Mouse (Mus musculus) cortical plate, adult 2 months (tissue): ENCODE results near the gene Gm43738. TPM values are rescaled to one million over a fixed set of nuclear protein-coding genes. Genes with fewer than 3 reads are reported as not detected.
"Not testable (repeated sequence)": the region's sequence is repeated elsewhere in the genome, so short reads cannot be mapped to it uniquely, and the experiment has no call there.

Source experiments
- H3K27ac ChIP-seq: fragments of 200-500 bp; 2 replicates; pipeline ENCODE4 v1.5.1; 2012; ENCODE audit warnings: low read length, control low read depth, inconsistent platforms; ENCODE audit not compliant: insufficient read depth
- H3K4me1 ChIP-seq: fragments of 200-500 bp; 2 replicates; pipeline ENCODE4 v1.6.1; 2011; ENCODE audit warnings: low read length; ENCODE audit not compliant: control insufficient read depth, insufficient read depth
- H3K4me3 ChIP-seq: fragments of 200-500 bp; 2 replicates; pipeline ENCODE4 v1.5.1; 2011; ENCODE audit warnings: mild to moderate bottlenecking, low read length, control low read depth; ENCODE audit not compliant: insufficient read depth
- CTCF ChIP-seq: fragments of 200-500 bp; IDR thresholded peaks from 2 replicates; pipeline ENCODE4 v1.5.1; 2011; ENCODE audit warnings: mild to moderate bottlenecking, control low read depth, low read length; ENCODE audit not compliant: insufficient read depth; ENCODE audit errors: extremely low read depth
- POLR2A ChIP-seq: fragments of 200-500 bp; IDR thresholded peaks from 2 replicates; pipeline ENCODE4 v1.6.1; 2011; ENCODE audit warnings: mild to moderate bottlenecking, low read length, control low read depth; ENCODE audit not compliant: insufficient read depth; ENCODE audit errors: extremely low read depth
- polyA plus RNA-seq: library from polyadenylated mRNA; depleted of rRNA; stranded (reverse); fragments of >200 nt; gene quantifications from 2 replicates; pipeline ENCODE4 v1.2.3, GENCODE M21; 2012

Gm43738 gene
- polyA plus RNA-seq, 1 experiment: not detected

DNA sequence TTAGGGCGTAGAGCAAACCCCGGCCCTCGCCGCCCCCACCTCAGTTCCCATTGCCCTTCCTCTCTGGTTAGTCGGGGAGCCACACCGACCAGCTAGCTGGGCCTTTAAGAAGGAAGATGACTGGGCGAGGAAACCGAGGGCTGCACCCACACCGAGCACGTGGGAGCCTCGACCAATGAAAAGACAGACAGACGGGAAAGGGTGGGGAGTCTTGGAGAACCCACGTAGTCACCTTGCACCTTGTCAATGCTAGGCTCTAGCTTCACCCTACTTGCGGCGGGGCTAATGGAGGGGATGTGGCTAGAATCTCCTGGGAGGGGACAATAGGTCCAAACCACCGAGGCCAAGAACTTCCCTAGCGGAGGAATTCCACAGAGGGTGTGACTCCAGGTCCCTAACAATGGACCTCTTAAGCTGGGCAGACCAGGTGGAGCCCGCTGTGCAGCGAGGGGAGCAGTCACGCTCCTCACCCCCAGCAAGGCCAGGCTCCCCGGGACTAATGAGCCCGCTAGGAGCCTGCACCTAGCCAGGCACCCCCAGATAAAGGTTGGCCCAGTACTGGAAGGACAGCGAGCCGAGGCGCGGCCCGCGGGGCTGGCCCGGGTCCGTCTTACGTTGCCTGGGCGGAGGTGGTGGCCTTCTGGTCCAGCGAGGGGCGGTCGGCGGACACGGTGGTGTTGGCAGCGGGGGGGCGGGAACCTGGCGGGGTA is 10.9 kb downstream of the Gm43738 start:
- no peak for TF ChIP-seq CTCF
- TF ChIP-seq POLR2A: peak; percentile 88
- Histone ChIP-seq H3K27ac (peak overlapping the region; percentile 47), H3K4me1 (no peaks in the 10 kb centered on the region), H3K4me3 (peak overlapping the region; percentile 75)

DNA sequence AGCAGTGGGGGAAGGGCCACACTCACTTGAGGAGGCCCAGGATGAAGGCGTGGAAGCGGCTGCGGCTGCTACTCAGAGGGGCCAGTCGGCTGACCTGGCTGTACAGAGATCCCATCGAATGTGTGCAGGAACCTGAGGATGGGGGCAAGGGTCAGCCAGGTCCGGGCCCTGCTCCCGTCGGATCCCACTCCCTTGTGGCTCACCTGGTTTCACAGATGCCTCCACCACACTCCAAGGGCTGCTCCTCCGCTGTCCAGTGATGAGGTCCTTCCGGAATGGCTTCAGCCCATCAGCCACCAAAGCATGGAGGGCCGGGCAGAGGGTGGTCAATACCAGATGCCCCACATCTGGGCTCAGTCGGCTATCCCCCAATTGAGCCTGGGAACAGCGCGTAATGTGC is 11.9 kb downstream of the Gm43738 start:
- no peak overlapping the region for H3K27ac ChIP-seq
- TF ChIP-seq CTCF: no peak
- no peak for TF ChIP-seq POLR2A
- H3K4me3 ChIP-seq: peak overlapping the region; percentile 75
- peaks cover 3% of the 10 kb centered on the region for H3K4me1 ChIP-seq

DNA sequence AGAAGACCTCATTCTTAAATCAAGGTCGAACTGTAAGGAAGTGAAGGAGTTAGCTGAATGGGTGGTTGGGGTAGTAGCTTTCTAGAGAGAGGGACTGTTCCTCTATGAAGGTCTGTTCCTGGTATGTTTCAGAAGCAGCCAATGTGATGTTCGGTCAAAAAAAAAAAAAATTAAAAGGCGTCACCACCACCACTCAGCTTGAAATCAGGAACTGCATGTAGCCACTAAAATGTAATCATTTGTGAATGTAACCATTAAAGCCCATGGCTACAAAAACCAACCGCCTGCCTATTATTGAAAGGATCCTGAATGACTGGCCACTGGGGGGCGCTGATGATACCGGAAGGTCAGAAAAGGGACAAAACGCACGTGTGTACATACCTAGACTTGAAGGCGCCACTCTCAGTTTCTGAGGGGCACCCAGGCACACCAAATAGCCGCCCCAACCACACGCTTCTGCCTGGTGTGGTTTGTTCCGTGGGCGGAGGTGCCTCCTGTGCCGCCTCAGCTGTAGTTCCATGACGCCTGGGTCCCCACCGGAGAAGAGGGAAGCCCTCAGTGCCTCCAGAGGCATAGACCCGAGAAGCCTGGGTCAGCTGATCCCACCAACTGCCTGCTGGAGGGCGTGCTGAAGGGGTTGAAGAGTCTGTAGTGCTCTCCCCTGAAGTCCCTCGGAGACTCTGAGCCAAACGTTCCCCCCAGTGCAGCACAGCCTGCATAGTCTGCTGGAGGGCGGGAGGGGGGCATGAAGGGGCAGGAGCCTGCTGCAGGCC is 13.4 kb downstream of the Gm43738 start:
- peak; percentile 56 for TF ChIP-seq CTCF
- no peak for TF ChIP-seq POLR2A
- Histone ChIP-seq H3K4me3 (no peak overlapping the region), H3K27ac (no peak overlapping the region), H3K4me1 (peaks cover 4% of the 10 kb centered on the region)

DNA sequence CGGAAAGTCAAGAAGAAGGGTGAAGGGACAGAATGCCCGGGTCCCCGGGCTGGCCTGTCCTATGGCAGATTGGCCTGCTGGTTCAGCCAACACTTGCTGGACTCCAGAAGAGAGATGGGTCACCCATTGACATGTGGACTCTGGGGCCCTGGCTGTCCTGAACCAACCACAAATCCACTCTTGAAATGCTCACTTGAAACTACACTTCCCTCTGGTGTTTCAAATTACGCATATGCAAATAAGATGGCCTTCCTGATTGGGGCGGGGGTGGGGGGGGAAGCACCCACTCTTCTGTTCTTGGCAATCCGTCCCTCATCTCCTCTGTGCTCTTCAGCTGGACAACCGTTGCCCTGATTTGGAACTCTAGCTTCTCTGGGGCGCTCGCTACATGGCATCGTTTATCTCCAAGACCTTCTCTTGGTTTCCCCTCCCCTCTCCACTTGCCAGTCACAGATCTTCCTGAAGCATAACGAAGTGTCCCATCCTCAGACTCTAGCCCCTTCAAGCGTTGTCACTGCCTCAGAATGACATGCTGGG is 16.2 kb downstream of the Gm43738 start:
- Histone ChIP-seq H3K4me3 (no peak overlapping the region), H3K27ac (peak overlapping the region; percentile 66; the same call in 1 of the 2 replicates), H3K4me1 (peaks cover 4% of the 10 kb centered on the region)
- TF ChIP-seq CTCF (no peak), POLR2A (no peak)

DNA sequence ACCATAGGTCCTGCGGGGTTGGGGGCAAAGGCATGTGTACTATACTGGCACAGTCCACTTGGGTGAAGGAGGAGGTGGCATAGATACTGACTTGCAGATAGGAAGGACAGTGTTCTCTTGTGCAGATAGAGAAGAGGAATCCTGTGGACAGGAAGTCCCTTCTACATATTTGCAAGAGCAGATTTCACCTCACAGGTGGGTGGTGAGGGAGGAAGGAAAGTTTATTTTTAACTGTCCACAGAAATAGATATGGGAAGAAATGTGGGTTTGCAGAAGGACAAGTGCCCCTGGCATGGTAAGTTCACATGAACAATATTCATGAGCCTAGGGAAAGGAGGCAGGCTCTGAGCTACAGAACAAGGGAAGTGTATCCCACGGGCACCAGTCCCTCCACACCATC is 16.8 kb downstream of the Gm43738 start:
- Histone ChIP-seq H3K4me1 (peaks cover 4% of the 10 kb centered on the region), H3K27ac (peak overlapping the region; percentile 66; the same call in 1 of the 2 replicates), H3K4me3 (no peak overlapping the region)
- TF ChIP-seq CTCF (no peak), POLR2A (no peak)

DNA sequence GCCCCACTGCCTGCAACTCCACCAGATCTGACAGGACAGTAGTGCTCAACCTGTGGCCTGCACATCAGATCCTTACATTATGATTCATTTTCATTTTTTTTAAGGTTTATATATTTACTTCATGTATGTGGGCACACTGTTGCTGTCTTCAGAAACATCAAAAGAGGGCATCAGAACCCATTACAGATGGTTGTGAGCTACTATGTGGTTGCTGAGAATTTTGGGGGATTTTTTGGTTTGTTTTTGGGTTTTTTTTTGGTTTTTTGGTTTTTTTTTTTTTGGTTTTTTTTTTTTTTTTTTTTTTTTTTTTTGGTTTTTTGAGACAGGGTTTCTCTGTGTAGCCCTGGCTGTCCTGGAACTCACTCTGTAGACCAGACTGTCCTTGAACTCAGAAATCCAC is 18.6 kb downstream of the Gm43738 start:
- not testable (repeated sequence) for H3K4me3 ChIP-seq, H3K27ac ChIP-seq, H3K4me1 ChIP-seq

DNA sequence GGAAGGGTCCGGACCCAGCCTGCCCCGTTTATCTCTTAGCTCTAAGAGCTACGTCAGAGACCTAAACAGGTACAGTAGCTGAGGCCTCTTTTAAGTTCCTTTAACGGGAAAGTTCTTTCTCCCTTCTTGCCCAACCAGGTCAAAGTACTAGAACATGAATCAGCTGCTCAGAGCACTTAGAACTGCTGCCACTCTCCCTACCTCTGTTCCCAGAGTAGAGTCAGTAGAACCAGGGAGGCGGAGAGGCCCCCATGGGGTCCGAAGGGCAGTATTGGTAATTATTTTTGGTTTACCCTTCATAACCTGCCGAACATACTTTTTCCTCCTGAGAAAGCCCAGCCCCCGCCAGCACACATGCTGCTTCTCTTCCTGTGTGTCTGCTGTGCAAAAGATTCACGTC is 23.5 kb downstream of the Gm43738 start:
- no peak overlapping the region for H3K4me3 ChIP-seq
- TF ChIP-seq CTCF (no peak), POLR2A (no peak)
- no peaks in the 10 kb centered on the region for H3K4me1 ChIP-seq
- no peak overlapping the region for H3K27ac ChIP-seq

DNA sequence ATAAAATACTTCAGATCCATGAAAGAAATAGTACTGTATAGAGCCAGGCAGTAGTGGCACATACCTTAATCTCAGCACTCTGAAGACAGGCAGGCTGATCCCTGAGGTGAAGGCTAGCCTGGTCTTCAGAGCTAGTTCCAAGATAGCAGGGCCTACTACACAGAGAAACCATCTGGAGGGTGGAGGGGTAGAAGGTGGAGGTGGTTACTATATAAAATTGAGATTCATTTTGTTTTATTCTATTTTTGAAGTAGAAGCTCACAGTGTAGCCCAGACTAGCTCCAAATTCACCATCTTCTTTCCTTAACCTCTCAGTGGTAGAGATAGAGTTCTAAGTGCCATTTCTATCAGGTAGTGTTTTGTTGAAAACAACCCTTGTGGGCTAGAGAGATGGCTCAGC is 33.6 kb downstream of the Gm43738 start:
- TF ChIP-seq POLR2A: no peak
- TF ChIP-seq CTCF: no peak
- Histone ChIP-seq H3K4me3 (no peak overlapping the region), H3K4me1 (0 out of 2 replicates have a peak, but pooled peaks cover 1% of the 10 kb centered on the region), H3K27ac (no peak overlapping the region)

DNA sequence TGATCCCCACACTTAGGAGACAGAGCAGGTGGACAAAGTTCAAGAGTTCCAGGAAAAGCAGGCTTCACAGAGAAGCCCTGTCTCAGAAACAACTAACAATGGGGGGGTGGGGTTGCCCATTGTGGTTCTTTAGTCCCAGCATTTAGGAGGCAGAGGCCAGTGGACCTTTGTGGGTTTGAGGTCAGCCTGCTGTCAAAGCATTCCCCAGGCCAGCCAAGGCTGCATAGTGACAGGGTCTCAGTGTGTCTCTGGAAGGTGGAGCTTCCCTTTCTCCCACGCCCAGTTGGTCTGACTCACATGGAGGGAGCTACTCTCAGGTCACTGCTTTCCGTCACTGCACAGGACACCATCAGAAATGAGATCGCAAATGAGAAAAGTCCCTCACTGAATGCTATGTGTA is 39.2 kb downstream of the Gm43738 start:
- Histone ChIP-seq H3K27ac (no peak overlapping the region), H3K4me1 (peaks cover 2% of the 10 kb centered on the region; the same call in 1 of the 2 replicates), H3K4me3 (no peak overlapping the region)
- TF ChIP-seq CTCF (no peak), POLR2A (no peak)

DNA sequence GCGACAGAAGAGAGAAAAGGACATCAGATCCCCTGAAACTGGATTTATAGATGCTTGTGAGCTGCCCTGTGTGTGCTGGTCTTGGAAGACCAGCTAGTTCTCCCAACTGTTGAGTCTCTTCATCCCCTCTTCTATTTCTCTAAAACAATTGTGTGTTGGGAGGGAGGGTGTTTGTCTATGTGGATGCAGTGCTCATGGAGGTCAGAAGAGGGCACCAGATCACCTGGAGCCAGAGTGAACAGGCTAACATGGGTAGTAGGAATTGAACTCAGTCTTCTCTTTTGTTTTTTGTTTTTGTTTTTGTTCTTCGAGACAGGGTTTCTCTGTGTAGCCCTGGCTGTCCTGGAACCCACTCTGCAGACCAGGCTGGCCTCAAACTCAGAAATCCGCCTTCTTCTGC is 42.1 kb downstream of the Gm43738 start:
- H3K27ac ChIP-seq: no peak overlapping the region
- H3K4me3 ChIP-seq: no peak overlapping the region
- H3K4me1 ChIP-seq: peaks cover 2% of the 10 kb centered on the region; the same call in 1 of the 2 replicates
- peak; percentile 40 for TF ChIP-seq CTCF
- TF ChIP-seq POLR2A: no peak
